Mouse (Mus musculus) intestine, postnatal 0 days (tissue): ENCODE measurements around the gene Aurkaip1. TPM values are rescaled to one million over a fixed set of nuclear protein-coding genes. Genes with fewer than 3 reads are reported as not detected.

Source experiments
- ATAC-seq: fragments of 200-750 bp; cut with Nextera tagmentation; 2 replicates; pipeline ENCODE4 v1.8.0; 2017; ENCODE audit warnings: mild to moderate bottlenecking, moderate TSS enrichment, moderate library complexity
- H3K27ac ChIP-seq: fragments of 300-500 bp; sonication (generic); 2 replicates; pipeline ENCODE4 v1.5.1; 2014; ENCODE audit warnings: mild to moderate bottlenecking, low read depth, low read length, moderate library complexity
- H3K27me3 ChIP-seq: fragments of 300-500 bp; sonication (generic); replicated peaks from 2 replicates; pipeline ENCODE4 v1.6.1; 2014; ENCODE audit warnings: low read length, mixed read lengths; ENCODE audit not compliant: control insufficient read depth, insufficient read depth
- H3K36me3 ChIP-seq: fragments of 300-500 bp; sonication (generic); 2 replicates; pipeline ENCODE4 v1.6.1; 2014; ENCODE audit warnings: mild to moderate bottlenecking, moderate library complexity; ENCODE audit not compliant: control insufficient read depth, insufficient read depth
- H3K4me1 ChIP-seq: fragments of 300-500 bp; sonication (generic); replicated peaks from 2 replicates; pipeline ENCODE4 v1.6.1; 2014; ENCODE audit warnings: antibody characterized with exemption, low read length, mixed read lengths; ENCODE audit not compliant: control insufficient read depth, insufficient read depth
- H3K4me2 ChIP-seq: fragments of 300-500 bp; sonication (generic); replicated peaks from 2 replicates; pipeline ENCODE4 v1.6.1; 2014; ENCODE audit warnings: low read depth, mild to moderate bottlenecking, moderate library complexity
- H3K4me3 ChIP-seq: fragments of 300-500 bp; sonication (generic); 2 replicates; pipeline ENCODE4 v1.5.1; 2014; ENCODE audit warnings: low read depth, low read length
- H3K9ac ChIP-seq: fragments of 300-500 bp; sonication (generic); 2 replicates; pipeline ENCODE4 v1.6.1; 2014; ENCODE audit warnings: mild to moderate bottlenecking, low read depth, low read length
- H3K9me3 ChIP-seq: fragments of 300-500 bp; sonication (generic); 2 replicates; pipeline ENCODE4 v1.6.1; 2016; ENCODE audit warnings: mixed run types; ENCODE audit not compliant: control insufficient read depth
- CTCF ChIP-seq: sonication (generic); IDR thresholded peaks from 2 replicates; pipeline ENCODE4 v1.5.1; 2016; ENCODE audit warnings: low read depth, mild to moderate bottlenecking, control low read depth, antibody characterized with exemption, moderate library complexity
- WGBS: fragments of 180-500 bp; shearing (Covaris S2); extraction: QIAGEN DNeasy Blood & Tissue Kit; methylation state at CpG from one replicate; pipeline ENCODE4 v1.1.7; 2014; 5-methylcytosine and 5-hydroxymethylcytosine counted together
- polyA plus RNA-seq: library from polyadenylated mRNA; unstranded; fragments of >200 nt; fragmentation: Nextera tagmentation; extraction: Ambion mirVana; gene quantifications from 2 replicates; pipeline ENCODE4 v1.2.1, GENCODE M21; 2015

The Aurkaip1 gene
- polyA plus RNA-seq, 1 experiment from 2014 or later = 152 TPM

- Histone ChIP-seq H3K9me3 (no peaks in the 10 kb centered on the region), H3K27me3 (no peaks in the 10 kb centered on the region), H3K36me3 (peaks cover 10% of the 10 kb centered on the region), H3K27ac (peak overlapping the region; percentile 79), H3K9ac (peak overlapping the region; percentile 76), H3K4me2 (peak overlapping the region; percentile 69), H3K4me3 (peak overlapping the region; percentile 82), H3K4me1 (peaks cover 10% of the 10 kb centered on the region; the same call in 1 of the 2 replicates)
- 0% methylated on average over 56 of the region's 58 CpGs for WGBS
- ATAC-seq = peak; percentile 94
- no peak for TF ChIP-seq CTCF
These were observed 27.6 kb upstream of the Aurkaip1 start for GRCm38 (mm10) chr4:155803340-155804041.

- H3K27ac ChIP-seq = peak overlapping the region; percentile 24; the same call in 1 of the 2 replicates
- 64% methylated on average over 3 of the region's 3 CpGs for WGBS
- ATAC-seq = no peak
- H3K9ac ChIP-seq = no peak overlapping the region
- no peak overlapping the region for H3K4me2 ChIP-seq
- no peaks in the 10 kb centered on the region for H3K9me3 ChIP-seq
- H3K4me1 ChIP-seq = peaks cover 10% of the 10 kb centered on the region; the same call in 1 of the 2 replicates
- H3K36me3 ChIP-seq = peaks cover 31% of the 10 kb centered on the region
- TF ChIP-seq CTCF = no peak
- no peak overlapping the region for H3K4me3 ChIP-seq
- H3K27me3 ChIP-seq = no peaks in the 10 kb centered on the region
These were observed 23.2 kb upstream of the Aurkaip1 start for GRCm38 (mm10) chr4:155807841-155808240.

- ATAC-seq = peak; percentile 98
- peaks cover 58% of the 10 kb centered on the region for H3K36me3 ChIP-seq
- under 1% methylated on average over 55 of the region's 60 CpGs for WGBS
- no peaks in the 10 kb centered on the region for H3K27me3 ChIP-seq
- no peaks in the 10 kb centered on the region for H3K9me3 ChIP-seq
- peak within 1 kb of the TSS; percentile 100 for H3K4me3 ChIP-seq
- peak within 1 kb of the TSS; percentile 99 for H3K9ac ChIP-seq
- H3K27ac ChIP-seq = peak within 1 kb of the TSS; percentile 94
- no peaks in the 10 kb centered on the region for H3K4me1 ChIP-seq
- no peak for TF ChIP-seq CTCF
- H3K4me2 ChIP-seq = peak within 1 kb of the TSS; percentile 72
These were observed 19.0 kb upstream of the Aurkaip1 start, which contains the start of gene Ccnl2 for GRCm38 (mm10) chr4:155811929-155812664. Gene Ccnl2, plus strand, starts transcription at chr4:155812489.

- TF ChIP-seq CTCF = no peak
- H3K9ac ChIP-seq = peak overlapping the region; percentile 99
- peak overlapping the region; percentile 100 for H3K4me3 ChIP-seq
- H3K4me1 ChIP-seq = no peaks in the 10 kb centered on the region
- H3K4me2 ChIP-seq = peak overlapping the region; percentile 72
- under 1% methylated on average over 49 of the region's 49 CpGs for WGBS
- peaks cover 58% of the 10 kb centered on the region for H3K36me3 ChIP-seq
- ATAC-seq = peak; percentile 36
- no peaks in the 10 kb centered on the region for H3K27me3 ChIP-seq
- H3K9me3 ChIP-seq = no peaks in the 10 kb centered on the region
- peak overlapping the region; percentile 94 for H3K27ac ChIP-seq
These were observed 18.3 kb upstream of the Aurkaip1 start for GRCm38 (mm10) chr4:155812665-155813181.

GRCm38 (mm10) chr4:155817533-155817932, 13.5 kb upstream of the Aurkaip1 start:
- H3K27ac ChIP-seq = no peak overlapping the region
- ATAC-seq = peak; percentile 46
- H3K4me2 ChIP-seq = no peak overlapping the region
- no peak overlapping the region for H3K9ac ChIP-seq
- peaks cover 78% of the 10 kb centered on the region for H3K36me3 ChIP-seq
- no peak overlapping the region for H3K4me3 ChIP-seq
- H3K4me1 ChIP-seq = no peaks in the 10 kb centered on the region
- 51% methylated on average over 4 of the region's 4 CpGs for WGBS
- H3K27me3 ChIP-seq = no peaks in the 10 kb centered on the region
- TF ChIP-seq CTCF = no peak
- no peaks in the 10 kb centered on the region for H3K9me3 ChIP-seq

GRCm38 (mm10) chr4:155821025-155821424, 10.0 kb upstream of the Aurkaip1 start:
- H3K36me3 ChIP-seq = peaks cover 84% of the 10 kb centered on the region
- H3K4me3 ChIP-seq = no peak overlapping the region
- WGBS = 75% methylated on average over 7 of the region's 7 CpGs
- no peak overlapping the region for H3K9ac ChIP-seq
- H3K4me2 ChIP-seq = no peak overlapping the region
- no peaks in the 10 kb centered on the region for H3K4me1 ChIP-seq
- no peaks in the 10 kb centered on the region for H3K9me3 ChIP-seq
- no peak overlapping the region for H3K27ac ChIP-seq
- ATAC-seq = no peak
- H3K27me3 ChIP-seq = no peaks in the 10 kb centered on the region
- TF ChIP-seq CTCF = peak; percentile 61
